22 mouse cellular contexts compared by ENCODE assay signal in the genomic region with DNA sequence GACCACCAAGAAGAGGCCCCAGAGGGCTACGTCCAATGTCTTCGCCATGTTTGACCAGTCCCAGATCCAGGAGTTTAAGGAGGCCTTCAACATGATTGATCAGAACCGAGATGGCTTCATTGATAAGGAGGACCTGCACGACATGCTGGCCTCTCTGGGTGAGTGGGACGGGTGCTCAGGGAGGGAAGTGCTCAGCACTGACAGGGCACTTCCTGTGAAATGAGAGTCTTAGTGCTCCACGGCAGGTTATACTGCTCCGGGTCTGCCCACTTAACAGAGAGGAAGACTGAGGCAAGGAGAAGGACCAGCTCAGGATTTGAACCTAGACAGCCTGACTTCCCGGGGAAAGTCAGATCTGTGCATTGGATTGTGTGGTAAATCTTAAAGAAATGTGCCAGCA. TPM values are rescaled to one million over a fixed set of nuclear protein-coding genes. Genes with fewer than 3 reads are reported as not detected.
A peak's percentile ranks its signal among the peaks of the same experiment; 100 is the strongest.
DNase-seq lines count a peak whose midpoint lies in the region; ATAC-seq and TF ChIP-seq lines count a peak whose summit lies in the region.
"Had no signal": no experiment of that assay in that cellular context is flagged by ENCODE, and none has a peak within 500 bp of the region (broad histone marks: within the 10 kb centered on the region; RNA-seq: fewer than 3 reads in every experiment).

No protein-coding gene starts in this region.

- ATAC-seq in embryonic facial prominence, embryonic 12.5 days (ENCODE audit: insufficient number of reproducible peaks, insufficient read depth, low FRiP score, low TSS enrichment), result no peak
- no peak for ATAC-seq in heart, embryonic 14.5 days (ENCODE audit: insufficient number of reproducible peaks, insufficient read depth, low FRiP score, low read depth)
- ATAC-seq in lung, embryonic 15.5 days (ENCODE audit: borderline replicate concordance, extremely low read depth, low FRiP score, low TSS enrichment), result no peak
- ATAC-seq in lung, postnatal 0 days, result no peak
- no peak for ATAC-seq in stomach, embryonic 16.5 days (ENCODE audit: insufficient read depth, low FRiP score)
- no peak for ATAC-seq in forebrain, embryonic 14.5 days
- ATAC-seq: forebrain, embryonic 16.5 days; midbrain, embryonic 16.5 days had no signal

- H3K27me3 ChIP-seq in embryonic facial prominence, embryonic 12.5 days, result no peaks in the 10 kb centered on the region
- H3K27me3 ChIP-seq in embryonic facial prominence, embryonic 10.5 days (replicated peaks; ENCODE audit: low read depth, poor library complexity, severe bottlenecking), result peaks cover 26% of the 10 kb centered on the region
- H3K27me3 ChIP-seq in heart, embryonic 14.5 days (ENCODE audit: control insufficient read depth, insufficient read depth, low read length), result no peaks in the 10 kb centered on the region
- no peaks in the 10 kb centered on the region for H3K27me3 ChIP-seq in lung, embryonic 15.5 days
- H3K27me3 ChIP-seq in lung, postnatal 0 days (replicated peaks; ENCODE audit: insufficient read depth, low read length), result no peaks in the 10 kb centered on the region
- no peaks in the 10 kb centered on the region for H3K27me3 ChIP-seq in stomach, embryonic 16.5 days (ENCODE audit: control insufficient read depth, insufficient read depth, low read length)
- no peaks in the 10 kb centered on the region for H3K27me3 ChIP-seq in forebrain, embryonic 14.5 days (replicated peaks; ENCODE audit: control insufficient read depth, insufficient read depth, low read length)
- H3K27me3 ChIP-seq: limb, embryonic 15.5 days had no signal

- H3K4me3 ChIP-seq in embryonic facial prominence, embryonic 12.5 days, result no peak overlapping the region
- H3K4me3 ChIP-seq in embryonic facial prominence, embryonic 10.5 days, result no peak overlapping the region
- 0 out of 4 replicates have a peak overlapping the region, but pooled peaks of 1 of the 2 experiments have one; percentile 3 for H3K4me3 ChIP-seq in heart, embryonic 14.5 days (ENCODE audit: control insufficient read depth in 1 of 2, insufficient read depth in 1 of 2, low read depth in 1 of 2, low read length in 2 of 2)
- no peak overlapping the region; the same call in 1 of the 2 replicates for H3K4me3 ChIP-seq in lung, embryonic 15.5 days
- no peak overlapping the region for H3K4me3 ChIP-seq in lung, postnatal 0 days (ENCODE audit: low read depth, low read length)
- peak overlapping the region; percentile 22 for H3K4me3 ChIP-seq in stomach, embryonic 16.5 days (replicated peaks; ENCODE audit: low read length)
- no peak overlapping the region for H3K4me3 ChIP-seq in forebrain, embryonic 14.5 days (ENCODE audit: low read depth, low read length)
- H3K4me3 ChIP-seq: erythroblast, embryonic 14.5 days; limb, embryonic 15.5 days; liver, embryonic 15.5 days had no signal

- H3K9me3 ChIP-seq in embryonic facial prominence, embryonic 12.5 days, result no peaks in the 10 kb centered on the region
- no peaks in the 10 kb centered on the region for H3K9me3 ChIP-seq in embryonic facial prominence, embryonic 10.5 days
- H3K9me3 ChIP-seq in heart, embryonic 14.5 days (ENCODE audit: control insufficient read depth, low read length), result no peaks in the 10 kb centered on the region
- no peaks in the 10 kb centered on the region for H3K9me3 ChIP-seq in lung, embryonic 15.5 days
- no peaks in the 10 kb centered on the region for H3K9me3 ChIP-seq in lung, postnatal 0 days (ENCODE audit: low read length)
- H3K9me3 ChIP-seq in stomach, embryonic 16.5 days (replicated peaks; ENCODE audit: control insufficient read depth, low read length), result no peaks in the 10 kb centered on the region
- H3K9me3 ChIP-seq in forebrain, embryonic 14.5 days (replicated peaks; ENCODE audit: control insufficient read depth, low read length), result no peaks in the 10 kb centered on the region
- H3K9me3 ChIP-seq: limb, embryonic 15.5 days; liver, embryonic 15.5 days; megakaryocyte, embryonic 14.5 days had no signal

- TF ChIP-seq EP300 in lung, postnatal 0 days (IDR thresholded peaks at IDR 0.05), result no peak

- H3K36me3 ChIP-seq in embryonic facial prominence, embryonic 12.5 days, result no peaks in the 10 kb centered on the region
- H3K36me3 ChIP-seq in embryonic facial prominence, embryonic 10.5 days (replicated peaks), result no peaks in the 10 kb centered on the region
- peaks cover 38% of the 10 kb centered on the region for H3K36me3 ChIP-seq in heart, embryonic 14.5 days (ENCODE audit: control insufficient read depth, insufficient read depth, low read length)
- H3K36me3 ChIP-seq in lung, embryonic 15.5 days, result no peaks in the 10 kb centered on the region
- H3K36me3 ChIP-seq in lung, postnatal 0 days (ENCODE audit: insufficient read depth, low read length), result no peaks in the 10 kb centered on the region
- no peaks in the 10 kb centered on the region for H3K36me3 ChIP-seq in stomach, embryonic 16.5 days (ENCODE audit: control insufficient read depth, insufficient read depth, low read length)
- no peaks in the 10 kb centered on the region for H3K36me3 ChIP-seq in forebrain, embryonic 14.5 days (ENCODE audit: control insufficient read depth, insufficient read depth, low read length)
- H3K36me3 ChIP-seq: limb, embryonic 15.5 days; liver, embryonic 15.5 days had no signal

- H3K9ac ChIP-seq in embryonic facial prominence, embryonic 12.5 days, result no peak overlapping the region
- peak overlapping the region; percentile 54; the same call in 1 of the 2 replicates for H3K9ac ChIP-seq in heart, embryonic 14.5 days (ENCODE audit: low read length)
- no peak overlapping the region for H3K9ac ChIP-seq in lung, embryonic 15.5 days
- H3K9ac ChIP-seq in lung, postnatal 0 days (replicated peaks; ENCODE audit: low read depth), result no peak overlapping the region
- H3K9ac ChIP-seq in stomach, embryonic 16.5 days (ENCODE audit: low read length), result peak overlapping the region; percentile 45; the same call in 1 of the 2 replicates
- no peak overlapping the region for H3K9ac ChIP-seq in forebrain, embryonic 14.5 days (ENCODE audit: low read length)
- H3K9ac ChIP-seq: hindbrain, embryonic 14.5 days; limb, embryonic 15.5 days; liver, embryonic 15.5 days had no signal

- no peak for TF ChIP-seq CTCF in lung, postnatal 0 days (IDR thresholded peaks at IDR 0.05)

- no peak overlapping the region for H3K4me2 ChIP-seq in embryonic facial prominence, embryonic 12.5 days (replicated peaks)
- H3K4me2 ChIP-seq in heart, embryonic 14.5 days (ENCODE audit: low read length), result peak overlapping the region; percentile 72
- H3K4me2 ChIP-seq in lung, embryonic 15.5 days, result peak overlapping the region; percentile 29; the same call in 1 of the 2 replicates
- no peak overlapping the region for H3K4me2 ChIP-seq in lung, postnatal 0 days (replicated peaks; ENCODE audit: low read depth, low read length)
- H3K4me2 ChIP-seq in stomach, embryonic 16.5 days (ENCODE audit: low read depth, low read length), result peak overlapping the region; percentile 48
- H3K4me2 ChIP-seq in forebrain, embryonic 14.5 days (ENCODE audit: low read length), result no peak overlapping the region
- H3K4me2 ChIP-seq: hindbrain, embryonic 14.5 days; limb, embryonic 15.5 days; liver, embryonic 15.5 days had no signal

- DNase-seq in embryonic facial prominence, embryonic 10.5 days (ENCODE audit: low spot score), result no peak
- no peak for DNase-seq in heart, postnatal 10 days
- no peak for DNase-seq in lung, postnatal 0 days (ENCODE audit: low spot score)
- no peak for DNase-seq in forebrain, embryonic 14.5 days (ENCODE audit: low spot score)
- DNase-seq: cerebellum, adult 2 months; cerebellum, postnatal 36 days; kidney, adult 18-20 months; kidney, postnatal 14 days; lung, postnatal 14 days; right cerebral cortex, postnatal 4 days; thymus, adult 2 months had no signal

- WGBS in embryonic facial prominence, embryonic 12.5 days, result 82% methylated on average over 8 of the region's 8 CpGs
- 87% methylated on average over 8 of the region's 8 CpGs for WGBS in embryonic facial prominence, embryonic 10.5 days
- 69% methylated on average over 8 of the region's 8 CpGs for WGBS in heart, embryonic 14.5 days
- WGBS in lung, embryonic 15.5 days, result 66% methylated on average over 8 of the region's 8 CpGs
- WGBS in lung, postnatal 0 days, result 70% methylated on average over 8 of the region's 8 CpGs
- 71% methylated on average over 8 of the region's 8 CpGs for WGBS in stomach, embryonic 16.5 days
- 93% methylated on average over 8 of the region's 8 CpGs for WGBS in forebrain, embryonic 14.5 days

- H3K4me1 ChIP-seq in embryonic facial prominence, embryonic 12.5 days, result peaks cover 31% of the 10 kb centered on the region
- H3K4me1 ChIP-seq in embryonic facial prominence, embryonic 10.5 days, result peaks cover 58% of the 10 kb centered on the region
- peaks cover 36 to 50% of the 10 kb centered on the region in 2 experiments for H3K4me1 ChIP-seq in heart, embryonic 14.5 days (ENCODE audit: control insufficient read depth in 2 of 2, insufficient read depth in 2 of 2, low read length in 2 of 2)
- peaks cover 62% of the 10 kb centered on the region for H3K4me1 ChIP-seq in lung, embryonic 15.5 days
- peaks cover 6% of the 10 kb centered on the region; the same call in 1 of the 2 replicates for H3K4me1 ChIP-seq in lung, postnatal 0 days (ENCODE audit: insufficient read depth, low read depth, low read length)
- peaks cover 28% of the 10 kb centered on the region for H3K4me1 ChIP-seq in stomach, embryonic 16.5 days (ENCODE audit: control insufficient read depth, insufficient read depth, low read length)
- peaks cover 13% of the 10 kb centered on the region for H3K4me1 ChIP-seq in forebrain, embryonic 14.5 days (ENCODE audit: control insufficient read depth, insufficient read depth, low read length)

- H3K27ac ChIP-seq in embryonic facial prominence, embryonic 12.5 days, result 0 out of 2 replicates have a peak overlapping the region, but pooled peaks have one; percentile 17
- H3K27ac ChIP-seq in embryonic facial prominence, embryonic 10.5 days (replicated peaks), result no peak overlapping the region
- no peak overlapping the region for H3K27ac ChIP-seq in heart, embryonic 14.5 days (replicated peaks in 1 of 2; ENCODE audit: control insufficient read depth in 1 of 2, insufficient read depth in 1 of 2, low read depth in 2 of 2, low read length in 2 of 2)
- H3K27ac ChIP-seq in lung, embryonic 15.5 days, result no peak overlapping the region
- H3K27ac ChIP-seq in lung, postnatal 0 days (ENCODE audit: low read length), result no peak overlapping the region
- no peak overlapping the region for H3K27ac ChIP-seq in stomach, embryonic 16.5 days (ENCODE audit: low read length)
- H3K27ac ChIP-seq in forebrain, embryonic 14.5 days (ENCODE audit: low read depth, low read length), result no peak overlapping the region
- H3K27ac ChIP-seq: hindbrain, embryonic 14.5 days; limb, embryonic 15.5 days; liver, embryonic 15.5 days had no signal

- intact Hi-C loops in heart, postnatal 10 days (cut with DNase I), result no loop called here

RNA-seq across cellular contexts. Expression of a gene that starts 3.4 kb away (rescaled TPM):
- polyA plus RNA-seq in embryonic facial prominence, embryonic 12.5 days (2016; fragmentation: Nextera tagmentation; extraction: Ambion mirVana), result 182 and 184 TPM in 2 replicates
- polyA plus RNA-seq in embryonic facial prominence, embryonic 10.5 days (2016; fragmentation: Nextera tagmentation; extraction: Ambion mirVana), result 82.9 and 91.7 TPM in 2 replicates
- polyA plus RNA-seq in heart, embryonic 14.5 days (2014; fragmentation: Nextera tagmentation; extraction: Ambion mirVana), result 2,013 and 2,167 TPM in 2 replicates
- total RNA-seq in heart, postnatal 10 days (2021), result 100 to 1,000 TPM; 391 to 523 TPM
- polyA plus RNA-seq in lung, embryonic 15.5 days (2015; fragmentation: Nextera tagmentation; extraction: Ambion mirVana), result 443 and 454 TPM in 2 replicates
- 222 and 240 TPM in 2 replicates for polyA plus RNA-seq in lung, postnatal 0 days (2015; fragmentation: Nextera tagmentation; extraction: Ambion mirVana)
- polyA plus RNA-seq in stomach, embryonic 16.5 days (2015; fragmentation: Nextera tagmentation; extraction: Ambion mirVana), result 1,649 and 1,814 TPM in 2 replicates
- polyA plus RNA-seq in forebrain, embryonic 14.5 days (2014; fragmentation: Nextera tagmentation; extraction: Ambion mirVana), result 40.5 and 44.1 TPM in 2 replicates

Comparison
In these comparisons a context has a peak if more than half of its experiments do, and no peak if none do; other contexts are left out.
1. H3K4me2 ChIP-seq: peak in heart, embryonic 14.5 days (single experiment), lung, embryonic 15.5 days (single experiment) and stomach, embryonic 16.5 days (single experiment); none in embryonic facial prominence, embryonic 12.5 days (single experiment), lung, postnatal 0 days (single experiment) and forebrain, embryonic 14.5 days (single experiment).
2. H3K9ac ChIP-seq: peak in heart, embryonic 14.5 days (single experiment) and stomach, embryonic 16.5 days (single experiment); none in embryonic facial prominence, embryonic 12.5 days (single experiment), lung, embryonic 15.5 days (single experiment), lung, postnatal 0 days (single experiment) and forebrain, embryonic 14.5 days (single experiment).